Mouse (Mus musculus) lung, postnatal 4 days (tissue): ENCODE data around the gene Dpp10.

Experiments
- DNase-seq, 2 experiments: peaks; one replicate each; pipeline ENCODE4 v3.0.0; 2021

Gene Dpp10

DNA sequence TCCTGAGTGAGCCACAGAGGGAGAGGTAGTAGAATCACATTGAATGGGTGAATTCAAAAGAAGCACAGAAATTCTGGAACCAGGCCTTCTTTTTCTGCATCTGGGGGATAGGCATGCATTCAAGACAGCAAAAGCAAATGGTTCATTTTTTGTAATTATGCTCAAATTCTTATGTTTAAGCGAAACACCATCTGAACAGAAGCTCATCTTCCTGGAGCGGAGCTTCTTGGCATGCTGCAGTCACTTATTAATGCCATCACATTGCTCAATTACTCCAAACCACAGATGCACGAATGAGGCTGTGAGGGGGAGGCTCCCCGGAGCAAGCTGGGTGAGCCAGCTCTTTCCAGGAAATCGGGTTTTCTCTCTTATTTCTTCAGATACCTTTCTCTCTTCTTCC is 142.7 kb downstream of the Dpp10 start:
- no peak for DNase-seq

DNA sequence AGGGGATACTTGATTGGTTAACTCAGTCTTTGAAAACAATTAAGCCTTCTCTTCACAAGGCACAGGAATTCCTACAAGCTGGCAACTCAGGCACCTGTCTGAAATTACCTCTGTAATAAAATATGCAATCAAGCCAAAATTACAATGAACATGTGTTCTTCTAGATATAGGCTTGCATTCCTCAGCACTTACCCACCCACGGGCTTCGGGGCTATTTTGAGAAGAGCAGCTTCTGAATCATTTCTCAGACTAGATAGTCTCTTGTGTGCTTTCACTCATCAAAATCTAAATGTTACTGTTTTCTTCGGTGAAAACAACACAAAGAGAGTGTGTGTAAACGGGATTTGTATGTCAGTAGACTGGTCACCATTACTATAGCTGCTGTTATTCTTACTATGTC is 144.1 kb downstream of the Dpp10 start:
- DNase-seq: no peak

- DNase-seq: no peak
Measured at GRCm38 (mm10) chr1:123887243-123887642, 158.1 kb downstream of the Dpp10 start.

DNA sequence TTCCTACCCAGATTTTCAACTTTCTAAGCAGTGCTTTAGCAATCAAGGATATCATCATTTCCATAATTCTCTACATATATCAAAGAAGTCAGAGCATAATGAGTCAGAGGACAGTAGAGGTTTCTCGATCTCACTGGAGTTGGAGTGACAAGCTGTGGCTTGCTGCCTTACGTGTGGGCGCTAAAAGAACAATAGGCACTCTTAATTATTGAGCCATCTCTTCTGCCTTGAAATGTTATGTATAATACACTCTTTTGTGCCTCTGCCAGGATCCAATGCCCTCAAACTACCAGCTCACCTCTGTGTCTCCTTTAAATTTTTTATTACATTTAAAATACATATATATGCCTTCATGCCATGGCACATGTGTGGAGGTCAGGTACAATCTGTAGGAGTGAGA is 198.5 kb downstream of the Dpp10 start:
- no peak for DNase-seq

DNA sequence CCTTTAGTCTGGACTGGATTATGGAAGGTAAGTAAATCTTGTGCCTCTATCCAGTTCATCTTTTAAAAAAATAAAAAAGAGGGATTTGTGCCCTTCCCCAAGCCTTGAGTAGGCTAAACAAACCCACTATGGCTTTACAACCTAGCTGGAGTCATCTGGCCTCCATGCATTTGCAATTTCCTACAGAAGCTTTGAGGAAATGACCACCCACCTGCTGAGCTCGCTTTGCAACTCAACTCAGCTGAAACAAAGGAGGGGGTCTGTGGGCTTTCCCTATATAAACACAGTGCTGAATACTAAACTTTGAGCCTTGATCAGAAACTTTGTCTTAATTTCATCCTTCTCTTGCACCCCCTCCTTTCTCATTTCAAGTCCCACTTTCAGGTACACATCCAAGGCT is 244.2 kb downstream of the Dpp10 start:
- no peak for DNase-seq

DNA sequence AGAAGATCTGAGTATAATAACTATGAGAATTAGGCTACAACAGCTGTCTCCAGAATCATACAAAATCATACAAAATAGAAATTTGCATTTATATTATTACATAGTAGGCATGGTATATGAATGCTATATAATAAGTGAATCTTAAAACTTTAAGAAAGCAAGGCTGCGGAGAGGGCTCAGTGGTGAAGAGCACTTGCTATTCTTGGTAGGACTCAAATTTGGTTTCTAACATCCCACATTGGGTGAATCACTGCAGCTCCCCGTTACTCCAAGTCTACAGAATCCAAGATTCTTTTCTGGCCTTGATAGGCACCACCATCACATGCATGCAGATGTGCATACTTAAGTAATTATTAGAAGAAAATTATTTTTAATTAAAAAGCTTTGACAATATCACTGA is 279.8 kb downstream of the Dpp10 start:
- DNase-seq: no peak

- no peak for DNase-seq
Measured at GRCm38 (mm10) chr1:123762272-123762671, 283.1 kb downstream of the Dpp10 start.

GRCm38 (mm10) chr1:123756055-123756454 is 289.3 kb downstream of the Dpp10 start:
- no peak for DNase-seq

GRCm38 (mm10) chr1:123707292-123707691 is 338.1 kb downstream of the Dpp10 start:
- no peak for DNase-seq

- no peak for DNase-seq
Measured at GRCm38 (mm10) chr1:123658409-123658808, 386.9 kb downstream of the Dpp10 start.

DNA sequence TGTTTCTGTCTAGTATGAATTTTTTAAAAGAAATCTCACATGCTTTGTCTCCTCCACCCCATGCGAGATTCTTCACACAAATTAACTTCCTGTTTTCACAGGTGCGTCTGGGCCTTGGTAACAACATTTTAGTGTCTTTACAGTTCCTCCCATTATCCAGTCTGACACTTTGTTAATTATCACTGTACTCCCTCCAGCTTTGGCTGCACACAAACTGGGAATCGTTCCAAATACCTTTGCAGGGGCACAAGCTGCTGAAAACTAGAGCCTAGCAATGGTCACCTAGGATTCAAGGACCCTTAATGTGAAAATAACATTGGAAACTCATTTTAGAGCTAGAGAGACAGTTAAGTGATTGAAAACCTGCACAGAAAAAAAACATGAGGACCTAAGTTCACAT is 388.8 kb downstream of the Dpp10 start:
- no peak for DNase-seq

GRCm38 (mm10) chr1:123637897-123638296 is 407.5 kb downstream of the Dpp10 start:
- no peak for DNase-seq

- no peak for DNase-seq
Measured at GRCm38 (mm10) chr1:123628268-123628667, 417.1 kb downstream of the Dpp10 start.

DNA sequence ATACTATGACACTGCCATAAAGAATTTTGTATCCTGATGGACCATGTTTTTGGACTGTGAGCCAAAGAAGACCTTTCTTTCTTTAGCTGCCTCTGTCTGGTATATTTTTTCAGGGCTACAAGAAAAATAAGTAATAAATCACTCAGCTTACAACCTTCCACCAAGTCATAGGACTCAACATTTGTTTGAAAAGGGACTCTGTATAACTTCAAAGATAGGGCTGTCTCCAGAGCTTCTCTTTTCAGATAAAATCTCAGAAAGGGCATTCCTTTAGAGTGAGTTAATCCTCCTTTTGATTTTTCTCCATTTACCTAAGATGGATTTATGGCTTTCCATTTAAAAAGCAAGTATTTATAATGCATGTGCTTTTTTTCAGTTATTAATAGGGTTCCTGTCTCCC is 460.5 kb downstream of the Dpp10 start:
- no peak for DNase-seq

DNA sequence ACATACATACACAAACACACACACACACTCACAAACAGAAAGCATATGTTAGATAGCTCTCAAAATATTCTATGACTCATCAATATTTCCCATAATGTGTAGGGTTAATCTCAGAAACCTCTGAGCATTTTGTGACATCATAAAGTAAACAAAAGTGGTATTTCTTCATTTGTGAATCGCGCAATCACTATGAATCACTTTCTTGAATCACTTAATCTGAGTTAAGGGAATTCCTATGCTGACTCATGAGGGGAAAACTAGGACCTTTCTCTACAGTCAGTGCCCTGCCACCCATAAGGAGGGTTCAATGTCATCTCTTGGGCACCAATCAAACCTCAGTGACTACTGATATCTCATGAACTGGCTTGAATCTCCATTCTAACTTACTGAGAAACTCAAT is 465.2 kb downstream of the Dpp10 start:
- DNase-seq: no peak

- DNase-seq: no peak
Measured at GRCm38 (mm10) chr1:123573713-123574112, 471.6 kb downstream of the Dpp10 start.

- DNase-seq: no peak
Measured at GRCm38 (mm10) chr1:123542496-123542895, 502.9 kb downstream of the Dpp10 start.

DNA sequence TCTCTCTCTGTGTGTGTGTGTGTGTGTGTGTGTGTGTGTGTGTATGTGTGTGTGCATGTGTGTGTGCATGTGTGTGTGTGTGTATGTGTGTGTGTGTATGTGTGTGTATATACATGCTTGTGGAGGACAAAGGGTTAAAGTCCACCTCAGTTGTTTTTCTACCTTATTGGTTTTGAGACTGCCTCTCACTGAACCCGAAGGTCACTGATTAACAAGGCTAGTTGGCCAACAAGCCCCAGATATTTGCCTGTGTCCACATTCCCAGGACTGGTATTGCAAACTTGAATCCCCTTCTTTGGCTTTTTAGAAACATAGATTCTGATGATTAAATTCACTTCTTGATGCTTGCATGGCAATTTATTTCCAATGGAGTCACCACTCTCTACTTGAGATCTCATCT is 577.6 kb downstream of the Dpp10 start:
- no peak for DNase-seq

- DNase-seq: no peak
Measured at GRCm38 (mm10) chr1:123414163-123414562, 631.2 kb downstream of the Dpp10 start.

- DNase-seq: no peak
Measured at GRCm38 (mm10) chr1:123351300-123351699, 694.1 kb downstream of the Dpp10 start.

- no peak for DNase-seq
Measured at GRCm38 (mm10) chr1:123337877-123338276, 707.5 kb downstream of the Dpp10 start.

GRCm38 (mm10) chr1:123316886-123317285 is 728.5 kb downstream of the Dpp10 start:
- DNase-seq: no peak
